ENCODE assay signal across 22 mouse cellular contexts in the genomic region with DNA sequence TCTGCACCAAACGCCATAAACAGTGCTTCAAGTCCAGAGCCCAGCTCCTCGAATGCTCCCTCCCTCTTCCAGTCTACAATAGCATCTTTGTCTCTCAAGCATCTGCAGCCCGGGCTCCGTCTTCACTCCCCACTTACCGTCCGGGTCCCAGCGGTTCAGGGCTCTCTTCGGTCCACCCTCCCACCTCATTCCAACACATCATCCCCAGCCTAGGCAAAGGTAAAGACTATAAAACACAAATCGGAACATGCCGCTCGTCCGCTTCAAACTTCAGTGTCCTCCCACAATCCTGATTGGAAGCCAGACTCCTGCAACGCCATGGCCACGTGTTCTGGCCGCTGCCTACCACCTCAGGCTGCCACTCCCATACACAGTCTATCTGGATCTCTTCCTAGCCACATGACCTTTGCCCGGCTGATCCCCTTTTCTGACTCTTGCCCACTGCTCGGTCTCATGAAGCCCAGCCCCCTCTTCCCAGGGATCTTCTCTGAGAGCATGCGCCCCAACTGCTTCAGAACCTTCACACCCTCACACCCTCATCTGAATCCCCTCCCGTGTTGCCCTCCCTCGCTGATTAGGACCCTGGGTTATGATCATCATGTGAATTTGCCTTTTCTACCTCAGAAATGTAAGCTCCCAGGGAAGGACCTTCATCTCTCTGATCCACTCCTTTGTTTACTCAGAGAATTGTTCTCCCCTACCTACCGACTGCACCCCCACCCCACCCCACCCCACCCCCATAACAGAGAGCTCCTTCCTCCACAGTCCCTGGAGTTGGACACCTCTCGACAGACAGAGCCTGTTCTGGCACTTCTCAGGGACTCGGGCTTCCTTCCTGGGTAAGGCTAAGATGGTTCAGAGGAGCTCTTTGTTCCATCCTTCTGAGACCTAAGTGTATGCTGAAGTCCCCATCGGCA. TPM values are rescaled to one million over a fixed set of nuclear protein-coding genes. Genes with fewer than 3 reads are reported as not detected.
A peak's percentile ranks its signal among the peaks of the same experiment; 100 is the strongest.
DNase-seq lines count a peak whose midpoint lies in the region; ATAC-seq and TF ChIP-seq lines count a peak whose summit lies in the region.
"Had no signal": no experiment of that assay in that cellular context is flagged by ENCODE, and none has a peak within 500 bp of the region (broad histone marks: within the 10 kb centered on the region; RNA-seq: fewer than 3 reads in every experiment).

No protein-coding gene starts in this region.

- H3K9me3 ChIP-seq in embryonic facial prominence, embryonic 13.5 days, result no peaks in the 10 kb centered on the region
- no peaks in the 10 kb centered on the region for H3K9me3 ChIP-seq in embryonic facial prominence, embryonic 10.5 days
- no peaks in the 10 kb centered on the region for H3K9me3 ChIP-seq in intestine, embryonic 14.5 days (ENCODE audit: control insufficient read depth, low read length)
- H3K9me3 ChIP-seq: heart, embryonic 15.5 days had no signal

- 60% methylated on average over 24 of the region's 24 CpGs for WGBS in embryonic facial prominence, embryonic 13.5 days
- WGBS in embryonic facial prominence, embryonic 10.5 days, result 58% methylated on average over 24 of the region's 24 CpGs
- 54% methylated on average over 24 of the region's 24 CpGs for WGBS in intestine, embryonic 14.5 days

- no peak overlapping the region for H3K27ac ChIP-seq in embryonic facial prominence, embryonic 13.5 days
- H3K27ac ChIP-seq in embryonic facial prominence, embryonic 10.5 days (replicated peaks), result no peak overlapping the region; the same call in 1 of the 2 replicates
- peak overlapping the region; percentile 28; the same call in 1 of the 2 replicates for H3K27ac ChIP-seq in layer of hippocampus, adult 2 months
- peak overlapping the region; percentile 64 for H3K27ac ChIP-seq in intestine, embryonic 14.5 days (ENCODE audit: low read depth)
- H3K27ac ChIP-seq: heart, embryonic 15.5 days; hindbrain, embryonic 14.5 days had no signal

- H3K4me2 ChIP-seq in embryonic facial prominence, embryonic 13.5 days, result peak overlapping the region; percentile 3; the same call in 1 of the 2 replicates
- H3K4me2 ChIP-seq in intestine, embryonic 14.5 days (ENCODE audit: low read length), result peak overlapping the region; percentile 27
- H3K4me2 ChIP-seq: heart, embryonic 15.5 days; hindbrain, embryonic 14.5 days had no signal

- H3K4me1 ChIP-seq in embryonic facial prominence, embryonic 13.5 days, result peaks cover 17% of the 10 kb centered on the region
- H3K4me1 ChIP-seq in embryonic facial prominence, embryonic 10.5 days, result peaks cover 19% of the 10 kb centered on the region
- peaks cover 8% of the 10 kb centered on the region; the same call in 1 of the 2 replicates for H3K4me1 ChIP-seq in intestine, embryonic 14.5 days (replicated peaks; ENCODE audit: control insufficient read depth, insufficient read depth, low read length)

- no peak for TF ChIP-seq CTCF in layer of hippocampus, adult 2 months (conservative IDR thresholded peaks at IDR 0.05)

- no peak for DNase-seq in embryonic facial prominence, embryonic 10.5 days (ENCODE audit: low spot score)
- no peak for DNase-seq in layer of hippocampus, adult 2 months (ENCODE audit: low spot score in 2 of 2)
- no peak for DNase-seq in layer of hippocampus, postnatal 14 days (ENCODE audit: low spot score in 2 of 2)
- peak; percentile 70 for DNase-seq in intestine, embryonic 14.5 days (ENCODE audit: low spot score)
- peak; percentile 78 to 83 for DNase-seq in kidney, postnatal 36 days
- no peak for DNase-seq in gastrocnemius, adult 18-20 months (ENCODE audit: low spot score)
- DNase-seq: cerebellum, adult 11 months; cerebellum, postnatal 25 days; gastrocnemius, postnatal 36 days; right cerebral cortex, postnatal 4 days; thymus, postnatal 25 days had no signal

- ATAC-seq in embryonic facial prominence, embryonic 13.5 days (ENCODE audit: insufficient number of reproducible peaks, insufficient read depth, low FRiP score, low TSS enrichment, low read depth), result no peak
- peak; percentile 89 for ATAC-seq in intestine, embryonic 14.5 days (replicated peaks; ENCODE audit: low FRiP score, low TSS enrichment, low read depth)
- no peak for ATAC-seq in activated CD4-positive, CD25-positive, alpha-beta regulatory T cell, adult 4 months

- H3K4me3 ChIP-seq in embryonic facial prominence, embryonic 13.5 days, result no peak overlapping the region
- no peak overlapping the region for H3K4me3 ChIP-seq in embryonic facial prominence, embryonic 10.5 days
- H3K4me3 ChIP-seq in layer of hippocampus, adult 2 months, result no peak overlapping the region
- no peak overlapping the region for H3K4me3 ChIP-seq in intestine, embryonic 14.5 days (ENCODE audit: low read depth, low read length)
- H3K4me3 ChIP-seq: heart, embryonic 15.5 days had no signal

- H3K36me3 ChIP-seq in embryonic facial prominence, embryonic 13.5 days, result no peaks in the 10 kb centered on the region
- H3K36me3 ChIP-seq in embryonic facial prominence, embryonic 10.5 days (replicated peaks), result no peaks in the 10 kb centered on the region
- H3K36me3 ChIP-seq in intestine, embryonic 14.5 days (ENCODE audit: control insufficient read depth, insufficient read depth, low read length), result no peaks in the 10 kb centered on the region
- H3K36me3 ChIP-seq: heart, embryonic 15.5 days had no signal

- no peak overlapping the region for H3K9ac ChIP-seq in embryonic facial prominence, embryonic 13.5 days
- H3K9ac ChIP-seq in intestine, embryonic 14.5 days (ENCODE audit: low read length), result no peak overlapping the region
- H3K9ac ChIP-seq: heart, embryonic 15.5 days; hindbrain, embryonic 14.5 days had no signal

- no peaks in the 10 kb centered on the region for H3K27me3 ChIP-seq in embryonic facial prominence, embryonic 13.5 days
- peaks cover 4% of the 10 kb centered on the region; the same call in 1 of the 2 replicates for H3K27me3 ChIP-seq in embryonic facial prominence, embryonic 10.5 days (replicated peaks; ENCODE audit: low read depth, poor library complexity, severe bottlenecking)
- H3K27me3 ChIP-seq in intestine, embryonic 14.5 days (replicated peaks; ENCODE audit: control insufficient read depth, insufficient read depth, low read length), result no peaks in the 10 kb centered on the region
- H3K27me3 ChIP-seq: CH12.LX; heart, embryonic 15.5 days had no signal

RNA-seq across cellular contexts. Expression of a gene that starts 3.4 kb away (rescaled TPM):
- polyA plus RNA-seq in embryonic facial prominence, embryonic 13.5 days (2015; fragmentation: Nextera tagmentation; extraction: Ambion mirVana), result 0.98 TPM in 1 of 2 replicates, not detected in the other
- polyA plus RNA-seq in embryonic facial prominence, embryonic 10.5 days (2016; fragmentation: Nextera tagmentation; extraction: Ambion mirVana), result not detected in 2 replicates
- not detected for total RNA-seq in layer of hippocampus, adult 2 months (2021)
- not detected for total RNA-seq in layer of hippocampus, postnatal 14 days (2021)
- 66.9 and 82.6 TPM in 2 replicates for polyA plus RNA-seq in intestine, embryonic 14.5 days (2014; fragmentation: Nextera tagmentation; extraction: Ambion mirVana)
- not detected for total RNA-seq in gastrocnemius, adult 18-20 months (2021)
- polyA plus RNA-seq in activated CD4-positive, CD25-positive, alpha-beta regulatory T cell, adult 4 months (2017; shearing (Covaris generic)), result not detected
- total RNA-seq: CH12.LX; gastrocnemius, postnatal 36 days; left cerebral cortex, adult 18-20 months; midbrain, postnatal 0 days had no signal
- polyA plus RNA-seq: embryonic facial prominence, embryonic 11.5 days; frontal cortex, adult 2 months; heart, embryonic 15.5 days; hindbrain, embryonic 14.5 days; limb, embryonic 11.5 days; lung, embryonic 16.5 days; midbrain, postnatal 0 days had no signal

RNA-seq across cellular contexts. Expression of a gene that starts 22.0 kb away (rescaled TPM):
- 250 and 275 TPM in 2 replicates for polyA plus RNA-seq in embryonic facial prominence, embryonic 13.5 days (2015; fragmentation: Nextera tagmentation; extraction: Ambion mirVana)
- 208 and 219 TPM in 2 replicates for polyA plus RNA-seq in embryonic facial prominence, embryonic 10.5 days (2016; fragmentation: Nextera tagmentation; extraction: Ambion mirVana)
- 100 to 1,000 TPM; 282 to 304 TPM for total RNA-seq in layer of hippocampus, adult 2 months (2021)
- 100 to 1,000 TPM; 229 to 240 TPM for total RNA-seq in layer of hippocampus, postnatal 14 days (2021)
- polyA plus RNA-seq in intestine, embryonic 14.5 days (2014; fragmentation: Nextera tagmentation; extraction: Ambion mirVana), result 196 and 223 TPM in 2 replicates
- 10 to 100 TPM; 86.9 to 93.2 TPM for total RNA-seq in gastrocnemius, adult 18-20 months (2021)
- polyA plus RNA-seq in activated CD4-positive, CD25-positive, alpha-beta regulatory T cell, adult 4 months (2017; shearing (Covaris generic)), result not detected

RNA-seq across cellular contexts. Expression of a gene that starts 58.0 kb away (rescaled TPM):
- 30.6 and 31.3 TPM in 2 replicates for polyA plus RNA-seq in embryonic facial prominence, embryonic 13.5 days (2015; fragmentation: Nextera tagmentation; extraction: Ambion mirVana)
- 18.5 and 22.8 TPM in 2 replicates for polyA plus RNA-seq in embryonic facial prominence, embryonic 10.5 days (2016; fragmentation: Nextera tagmentation; extraction: Ambion mirVana)
- total RNA-seq in layer of hippocampus, adult 2 months (2021), result 100 to 1,000 TPM; 173 to 177 TPM
- 10 to 100 TPM; 88.4 to 91.6 TPM for total RNA-seq in layer of hippocampus, postnatal 14 days (2021)
- polyA plus RNA-seq in intestine, embryonic 14.5 days (2014; fragmentation: Nextera tagmentation; extraction: Ambion mirVana), result 21.3 and 23.4 TPM in 2 replicates
- 10 to 100 TPM; 12.8 to 14.7 TPM for total RNA-seq in gastrocnemius, adult 18-20 months (2021)
- polyA plus RNA-seq in activated CD4-positive, CD25-positive, alpha-beta regulatory T cell, adult 4 months (2017; shearing (Covaris generic)), result under 1 TPM in 1 of 2 experiments, not detected in 1; 0.94 TPM
- total RNA-seq: CH12.LX had no signal

Comparison
In these comparisons a context has a peak if more than half of its experiments do, and no peak if none do; other contexts are left out.
1. H3K27ac ChIP-seq: peak in layer of hippocampus, adult 2 months (single experiment) and intestine, embryonic 14.5 days (single experiment); none in embryonic facial prominence, embryonic 13.5 days (single experiment) and embryonic facial prominence, embryonic 10.5 days (single experiment).
2. DNase-seq: peak in intestine, embryonic 14.5 days (single experiment) and kidney, postnatal 36 days (2 of 2); none in embryonic facial prominence, embryonic 10.5 days (single experiment), layer of hippocampus, adult 2 months (0 of 2), layer of hippocampus, postnatal 14 days (0 of 2) and gastrocnemius, adult 18-20 months (single experiment).
3. RNA of a gene that starts 3.4 kb away (polyA plus RNA-seq): 66.9 to 82.6 TPM in intestine, embryonic 14.5 days; 0.98 TPM in embryonic facial prominence, embryonic 13.5 days, not detected in embryonic facial prominence, embryonic 10.5 days and not detected in activated CD4-positive, CD25-positive, alpha-beta regulatory T cell, adult 4 months; every median in the first group is over 10 times any median in the second.
4. RNA of a gene that starts 22.0 kb away (polyA plus RNA-seq): 250 to 275 TPM in embryonic facial prominence, embryonic 13.5 days, 208 to 219 TPM in embryonic facial prominence, embryonic 10.5 days and 196 to 223 TPM in intestine, embryonic 14.5 days; not detected in activated CD4-positive, CD25-positive, alpha-beta regulatory T cell, adult 4 months; every median in the first group is over 100 times any median in the second.
5. RNA of a gene that starts 58.0 kb away (polyA plus RNA-seq): 30.6 to 31.3 TPM in embryonic facial prominence, embryonic 13.5 days, 18.5 to 22.8 TPM in embryonic facial prominence, embryonic 10.5 days and 21.3 to 23.4 TPM in intestine, embryonic 14.5 days; 0.94 TPM in activated CD4-positive, CD25-positive, alpha-beta regulatory T cell, adult 4 months; every median in the first group is over 10 times any median in the second.